Mouse (Mus musculus) olfactory bulb, adult 2 months (tissue): ENCODE measurements around the gene Vcp.

Experiments used
- CTCF ChIP-seq: fragments of 200-500 bp; IDR thresholded peaks from 2 replicates; pipeline ENCODE4 v1.5.1; 2012; ENCODE audit warnings: low read depth, mild to moderate bottlenecking, low read length, moderate library complexity; ENCODE audit not compliant: insufficient read depth
- POLR2A ChIP-seq: fragments of 200-500 bp; IDR thresholded peaks from 2 replicates; pipeline ENCODE4 v1.6.1; 2012; ENCODE audit warnings: mild to moderate bottlenecking, low read depth, low read length, moderate library complexity; ENCODE audit not compliant: insufficient read depth

GRCm38 (mm10) chr4:43030352-43030751 lies 30.0 kb upstream of the Vcp start:
- TF ChIP-seq CTCF (no peak), POLR2A (no peak)
